Mouse (Mus musculus): ENCODE data around the gene Zfp941. TPM values are rescaled to one million over a fixed set of nuclear protein-coding genes. Genes with fewer than 3 reads are reported as not detected.
A peak's percentile ranks its signal among the peaks of the same experiment; 100 is the strongest.

The Zfp941 gene
- polyA plus RNA-seq, 1 experiment from 2014 or later, result 0.66 TPM

DNA sequence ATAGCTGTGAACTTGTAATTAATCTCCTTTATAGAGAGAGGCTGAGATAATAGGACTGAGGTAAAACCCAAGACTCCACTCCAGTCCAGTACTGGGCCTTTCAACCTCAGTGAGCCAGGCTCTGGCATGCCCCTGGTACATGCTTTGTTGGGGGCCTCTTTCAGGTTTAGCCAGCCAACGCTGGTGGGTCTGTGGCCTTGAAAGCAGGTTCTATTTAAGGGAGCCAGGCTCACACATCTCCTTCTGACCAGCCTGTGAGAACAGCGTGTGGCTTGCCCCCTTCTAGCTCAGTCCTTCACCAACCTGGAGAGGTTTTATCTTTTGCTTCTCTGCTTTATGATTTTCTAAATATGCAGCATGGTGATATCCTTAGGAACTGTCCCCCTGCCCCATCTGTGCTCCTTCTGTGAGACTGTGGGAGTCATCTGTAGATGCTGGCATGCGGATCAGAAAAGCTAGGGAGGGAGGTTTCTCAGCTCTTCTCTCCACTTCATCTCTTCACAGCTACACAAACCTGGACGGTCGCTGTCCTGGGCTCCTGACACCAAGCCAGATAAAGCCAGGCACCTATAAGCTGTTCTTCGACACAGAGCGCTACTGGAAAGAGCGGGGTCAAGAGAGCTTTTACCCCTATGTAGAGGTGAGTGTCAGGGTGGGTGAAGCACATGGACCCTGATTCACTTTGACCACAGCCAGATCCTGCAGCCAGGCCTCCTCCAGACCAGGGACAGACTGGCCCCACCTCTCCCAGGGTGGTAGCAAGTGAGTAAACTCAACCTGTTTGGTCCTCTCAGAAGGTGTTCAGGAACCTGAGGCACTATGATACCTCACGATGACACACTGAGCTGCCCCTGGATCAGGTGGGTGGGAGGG lies 14.5 kb upstream of the Zfp941 start:
- H3K27me3 ChIP-seq (replicated peaks), result peaks cover 77% of the 10 kb centered on the region
- no peak overlapping the region for H3K4me3 ChIP-seq
- H3K9me3 ChIP-seq, result no peaks in the 10 kb centered on the region
- no peak overlapping the region for H3K4me2 ChIP-seq
- H3K36me3 ChIP-seq, result no peaks in the 10 kb centered on the region
- WGBS, result 65% methylated on average over 9 of the region's 9 CpGs
- no peak overlapping the region for H3K27ac ChIP-seq (replicated peaks)
- ATAC-seq (ENCODE audit: extremely low read depth, insufficient number of reproducible peaks, low FRiP score, low TSS enrichment), result no peak
- H3K9ac ChIP-seq, result no peak overlapping the region
- no peaks in the 10 kb centered on the region for H3K4me1 ChIP-seq

DNA sequence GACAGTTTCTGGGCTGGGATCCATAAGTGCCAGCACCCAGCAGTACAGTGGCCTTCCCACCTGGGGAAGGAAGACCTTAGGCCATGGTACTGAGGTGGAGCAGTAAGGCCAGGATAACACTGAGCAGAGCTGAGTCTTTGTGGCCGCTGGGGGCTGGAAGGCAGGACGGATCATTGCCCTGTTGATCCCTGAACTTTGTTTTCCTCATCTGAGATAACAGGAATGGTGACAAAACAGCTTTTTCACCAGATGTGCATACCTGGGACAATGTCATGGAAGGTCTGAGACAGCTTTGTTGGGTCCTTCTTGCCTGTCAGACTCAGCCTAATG lies 13.7 kb upstream of the Zfp941 start:
- Histone ChIP-seq H3K4me1 (no peaks in the 10 kb centered on the region), H3K36me3 (no peaks in the 10 kb centered on the region), H3K27ac (replicated peaks) (no peak overlapping the region), H3K4me2 (no peak overlapping the region), H3K27me3 (replicated peaks) (peaks cover 71% of the 10 kb centered on the region), H3K9me3 (no peaks in the 10 kb centered on the region), H3K9ac (no peak overlapping the region), H3K4me3 (no peak overlapping the region)
- WGBS, result 59% methylated on average over 2 of the region's 2 CpGs
- no peak for ATAC-seq (ENCODE audit: extremely low read depth, insufficient number of reproducible peaks, low FRiP score, low TSS enrichment)

- ATAC-seq (ENCODE audit: extremely low read depth, insufficient number of reproducible peaks, low FRiP score, low TSS enrichment), result no peak
- H3K4me2 ChIP-seq, result no peak within 1 kb of the TSS
- no peak within 1 kb of the TSS for H3K4me3 ChIP-seq
- no peak within 1 kb of the TSS for H3K27ac ChIP-seq (replicated peaks)
- H3K27me3 ChIP-seq (replicated peaks), result peaks cover 68% of the 10 kb centered on the region
- H3K9me3 ChIP-seq, result no peaks in the 10 kb centered on the region
- H3K9ac ChIP-seq, result no peak within 1 kb of the TSS
- H3K4me1 ChIP-seq, result no peaks in the 10 kb centered on the region
- H3K36me3 ChIP-seq, result no peaks in the 10 kb centered on the region
- 42% methylated on average over 20 of the region's 20 CpGs for WGBS
These were observed 13.2 kb upstream of the Zfp941 start, which contains the start of gene Urah for GRCm38 (mm10) chr7:140834968-140835757. Gene Urah (plus strand): TSS chr7:140835018.

GRCm38 (mm10) chr7:140833341-140833740 lies 11.4 kb upstream of the Zfp941 start:
- no peak overlapping the region for H3K4me3 ChIP-seq
- ATAC-seq (ENCODE audit: extremely low read depth, insufficient number of reproducible peaks, low FRiP score, low TSS enrichment), result no peak
- no peak overlapping the region for H3K27ac ChIP-seq (replicated peaks)
- H3K9me3 ChIP-seq, result no peaks in the 10 kb centered on the region
- no peak overlapping the region for H3K9ac ChIP-seq
- H3K27me3 ChIP-seq (replicated peaks), result peaks cover 51% of the 10 kb centered on the region
- H3K4me2 ChIP-seq, result no peak overlapping the region
- WGBS, result 75% methylated on average over 4 of the region's 4 CpGs
- H3K36me3 ChIP-seq, result no peaks in the 10 kb centered on the region
- H3K4me1 ChIP-seq, result no peaks in the 10 kb centered on the region

GRCm38 (mm10) chr7:140831447-140831846 lies 9.5 kb upstream of the Zfp941 start:
- no peaks in the 10 kb centered on the region for H3K36me3 ChIP-seq
- 57% methylated on average over 6 of the region's 6 CpGs for WGBS
- H3K4me3 ChIP-seq, result no peak overlapping the region
- H3K9me3 ChIP-seq, result no peaks in the 10 kb centered on the region
- no peak overlapping the region for H3K27ac ChIP-seq (replicated peaks)
- H3K4me2 ChIP-seq, result no peak overlapping the region
- H3K4me1 ChIP-seq, result no peaks in the 10 kb centered on the region
- no peak for ATAC-seq (ENCODE audit: extremely low read depth, insufficient number of reproducible peaks, low FRiP score, low TSS enrichment)
- H3K27me3 ChIP-seq (replicated peaks), result peaks cover 42% of the 10 kb centered on the region
- no peak overlapping the region for H3K9ac ChIP-seq

- Histone ChIP-seq H3K4me2 (peak overlapping the region; percentile 14; the same call in 1 of the 2 replicates), H3K27ac (replicated peaks) (no peak overlapping the region), H3K4me3 (no peak overlapping the region), H3K4me1 (no peaks in the 10 kb centered on the region), H3K27me3 (replicated peaks) (peaks cover 36% of the 10 kb centered on the region), H3K9ac (no peak overlapping the region), H3K9me3 (no peaks in the 10 kb centered on the region), H3K36me3 (no peaks in the 10 kb centered on the region)
- 31% methylated on average over 8 of the region's 8 CpGs for WGBS
- ATAC-seq (ENCODE audit: extremely low read depth, insufficient number of reproducible peaks, low FRiP score, low TSS enrichment), result no peak
These were observed 6.3 kb upstream of the Zfp941 start for GRCm38 (mm10) chr7:140828171-140828881.

DNA sequence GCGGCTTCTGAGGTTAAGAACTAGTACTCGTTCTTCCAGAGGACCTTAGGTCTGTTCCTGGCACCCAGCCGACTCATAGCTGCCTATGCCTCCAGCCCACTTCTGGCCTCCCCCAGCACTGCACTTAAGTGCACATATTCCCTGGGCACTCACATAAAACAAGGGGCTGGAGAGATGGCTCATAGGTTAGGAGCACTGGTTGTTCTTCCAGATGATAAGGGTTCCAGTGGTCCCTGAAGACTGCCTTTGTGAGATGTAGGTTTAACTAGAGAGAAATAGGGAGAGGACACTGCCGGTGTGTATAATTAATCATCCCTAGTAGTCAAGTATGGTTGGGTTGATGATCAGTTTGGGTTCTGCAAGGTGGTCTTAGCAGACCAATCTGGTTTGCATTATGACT lies 753 bp upstream of the Zfp941 start:
- H3K27ac ChIP-seq (replicated peaks), result no peak overlapping the region
- no peaks in the 10 kb centered on the region for H3K9me3 ChIP-seq
- no peaks in the 10 kb centered on the region for H3K36me3 ChIP-seq
- no peak overlapping the region for H3K9ac ChIP-seq
- no peak for ATAC-seq (ENCODE audit: extremely low read depth, insufficient number of reproducible peaks, low FRiP score, low TSS enrichment)
- no peaks in the 10 kb centered on the region for H3K4me1 ChIP-seq
- H3K4me3 ChIP-seq, result no peak overlapping the region
- no peak overlapping the region for H3K4me2 ChIP-seq
- WGBS, result 90% methylated on average over 4 of the region's 4 CpGs
- peaks cover 28% of the 10 kb centered on the region for H3K27me3 ChIP-seq (replicated peaks)

DNA sequence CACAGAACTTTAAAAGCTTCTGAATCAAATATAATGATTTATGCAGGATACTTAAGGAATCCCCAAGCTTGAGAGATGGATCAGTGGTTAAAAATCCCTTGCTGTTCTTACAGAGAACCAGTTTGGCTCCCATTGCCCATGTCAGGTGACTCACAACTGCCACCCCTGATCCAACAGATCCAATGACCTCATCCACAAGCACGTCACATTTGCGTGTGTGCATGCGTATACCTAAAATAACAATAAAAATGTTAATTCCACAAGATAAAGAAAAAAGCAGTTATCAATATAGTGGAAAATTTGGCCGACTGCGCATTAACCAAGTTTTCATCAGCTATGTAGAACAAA lies 699 bp downstream of the Zfp941 start:
- ATAC-seq (ENCODE audit: extremely low read depth, insufficient number of reproducible peaks, low FRiP score, low TSS enrichment), result no peak
- H3K27ac ChIP-seq (replicated peaks), result no peak overlapping the region
- H3K4me1 ChIP-seq, result no peaks in the 10 kb centered on the region
- H3K4me2 ChIP-seq, result peak overlapping the region; percentile 83
- 0 out of 2 replicates have a peak overlapping the region, but pooled peaks have one; percentile 74 for H3K9ac ChIP-seq
- H3K27me3 ChIP-seq (replicated peaks), result peaks cover 20% of the 10 kb centered on the region
- no peaks in the 10 kb centered on the region for H3K36me3 ChIP-seq
- WGBS, result 48% methylated on average over 5 of the region's 5 CpGs
- no peaks in the 10 kb centered on the region for H3K9me3 ChIP-seq
- peak overlapping the region; percentile 61 for H3K4me3 ChIP-seq

DNA sequence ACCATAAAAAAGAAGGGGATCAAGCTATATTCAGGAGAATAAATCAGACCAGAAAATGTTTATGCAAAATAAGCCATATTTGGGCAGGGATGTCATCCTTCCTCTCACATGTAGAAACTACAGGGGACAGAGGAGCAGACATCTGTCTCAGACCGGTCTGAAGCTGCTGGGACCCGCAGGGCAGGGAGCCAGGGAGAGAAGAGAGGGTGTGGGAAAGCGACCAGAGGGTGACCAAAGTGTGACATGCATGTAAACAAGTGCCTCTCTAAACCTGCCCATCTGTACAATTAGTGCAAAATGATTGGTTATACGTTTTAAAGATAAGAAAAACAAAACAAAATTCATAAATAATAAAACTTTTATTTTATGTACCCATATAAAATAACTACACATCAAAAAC lies 1.8 kb downstream of the Zfp941 start:
- no peak overlapping the region for H3K9ac ChIP-seq
- H3K4me3 ChIP-seq, result no peak overlapping the region
- no peaks in the 10 kb centered on the region for H3K4me1 ChIP-seq
- H3K27me3 ChIP-seq (replicated peaks), result peaks cover 9% of the 10 kb centered on the region; the same call in 1 of the 2 replicates
- H3K27ac ChIP-seq (replicated peaks), result no peak overlapping the region
- no peaks in the 10 kb centered on the region for H3K36me3 ChIP-seq
- no peak for ATAC-seq (ENCODE audit: extremely low read depth, insufficient number of reproducible peaks, low FRiP score, low TSS enrichment)
- WGBS, result 60% methylated on average over 4 of the region's 4 CpGs
- no peaks in the 10 kb centered on the region for H3K9me3 ChIP-seq
- H3K4me2 ChIP-seq, result no peak overlapping the region

DNA sequence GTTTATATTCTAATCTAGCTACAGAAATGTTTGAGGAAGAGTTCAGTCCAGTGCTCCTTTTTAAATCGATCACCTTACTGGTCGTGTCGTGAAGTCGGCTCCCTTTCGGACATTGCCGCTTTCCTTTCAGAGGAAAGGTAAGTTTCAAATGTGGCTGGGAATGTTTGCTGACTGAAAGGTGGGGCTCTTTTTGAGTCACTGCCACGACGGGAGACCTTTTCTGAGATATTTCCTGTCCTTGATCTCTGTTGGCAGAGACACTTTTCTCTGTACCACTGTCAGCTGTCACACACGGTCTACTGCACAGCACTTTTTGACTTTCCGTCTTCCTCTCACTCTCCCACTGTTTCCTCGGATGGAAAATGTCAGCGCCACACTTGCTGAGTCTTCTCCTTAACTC lies 9.1 kb downstream of the Zfp941 start:
- Histone ChIP-seq H3K27ac (replicated peaks) (no peak overlapping the region), H3K4me3 (no peak overlapping the region), H3K9ac (no peak overlapping the region), H3K36me3 (peaks cover 27% of the 10 kb centered on the region), H3K9me3 (no peaks in the 10 kb centered on the region), H3K4me2 (no peak overlapping the region), H3K4me1 (no peaks in the 10 kb centered on the region), H3K27me3 (replicated peaks) (no peaks in the 10 kb centered on the region)
- 83% methylated on average over 12 of the region's 12 CpGs for WGBS
- ATAC-seq (ENCODE audit: extremely low read depth, insufficient number of reproducible peaks, low FRiP score, low TSS enrichment), result no peak

DNA sequence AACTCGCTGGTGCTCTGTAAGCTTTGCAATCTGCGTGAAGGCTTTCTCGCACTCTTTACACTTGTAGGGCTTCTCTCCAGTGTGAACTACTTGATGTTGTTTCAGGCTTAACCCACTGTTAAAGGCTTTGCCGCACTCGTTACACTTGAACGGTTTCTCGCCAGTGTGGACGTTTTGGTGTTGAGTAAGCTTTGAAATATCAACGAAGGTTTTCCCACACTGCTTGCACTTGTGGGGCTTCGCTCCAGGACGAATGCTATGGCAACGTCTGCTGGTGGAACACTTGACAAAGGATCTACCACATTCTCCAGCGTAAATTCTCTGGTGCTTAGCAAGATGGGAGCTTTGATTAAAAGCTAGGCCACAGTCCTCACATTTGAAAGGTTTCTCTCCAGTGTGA lies 10.3 kb downstream of the Zfp941 start:
- 84% methylated on average over 13 of the region's 13 CpGs for WGBS
- no peak overlapping the region for H3K9ac ChIP-seq
- H3K4me3 ChIP-seq, result no peak overlapping the region
- ATAC-seq (ENCODE audit: extremely low read depth, insufficient number of reproducible peaks, low FRiP score, low TSS enrichment), result no peak
- no peak overlapping the region for H3K4me2 ChIP-seq
- no peaks in the 10 kb centered on the region for H3K4me1 ChIP-seq
- no peaks in the 10 kb centered on the region for H3K9me3 ChIP-seq
- H3K27me3 ChIP-seq (replicated peaks), result no peaks in the 10 kb centered on the region
- H3K36me3 ChIP-seq, result peaks cover 27% of the 10 kb centered on the region
- H3K27ac ChIP-seq (replicated peaks), result no peak overlapping the region
